Mouse (Mus musculus) neural tube, embryonic 14.5 days (tissue): ENCODE data around the gene Atp6ap1l. TPM values are rescaled to one million over a fixed set of nuclear protein-coding genes. Genes with fewer than 3 reads are reported as not detected.

ENCODE experiments used
- ATAC-seq: fragments of 200-750 bp; cut with Nextera tagmentation; 2 replicates; pipeline ENCODE4 v1.8.0; 2017; ENCODE audit warnings: low read depth, mild to moderate bottlenecking, moderate TSS enrichment, moderate library complexity
- H3K27ac ChIP-seq: fragments of 300-500 bp; sonication (generic); 2 replicates; pipeline ENCODE4 v1.5.1; 2014; ENCODE audit warnings: low read depth, mild to moderate bottlenecking, control low read depth, low read length, moderate library complexity, mixed read lengths
- H3K27me3 ChIP-seq: fragments of 300-500 bp; sonication (generic); 2 replicates; pipeline ENCODE4 v1.6.1; 2014; ENCODE audit warnings: low read length; ENCODE audit not compliant: control insufficient read depth, insufficient read depth
- H3K36me3 ChIP-seq: fragments of 300-500 bp; sonication (generic); 2 replicates; pipeline ENCODE4 v1.6.1; 2014; ENCODE audit warnings: low read length, mixed read lengths; ENCODE audit not compliant: control insufficient read depth, insufficient read depth
- H3K4me1 ChIP-seq: fragments of 300-500 bp; sonication (generic); 2 replicates; pipeline ENCODE4 v1.6.1; 2014; ENCODE audit warnings: low read length; ENCODE audit not compliant: control insufficient read depth, insufficient read depth
- H3K4me2 ChIP-seq: fragments of 300-500 bp; sonication (generic); 2 replicates; pipeline ENCODE4 v1.6.1; 2014; ENCODE audit warnings: mild to moderate bottlenecking, low read depth, low read length, control low read depth
- H3K4me3 ChIP-seq: fragments of 300-500 bp; sonication (generic); 2 replicates; pipeline ENCODE4 v1.5.1; 2014; ENCODE audit warnings: low read depth, low read length, control low read depth, mixed read lengths
- H3K9ac ChIP-seq: fragments of 300-500 bp; sonication (generic); replicated peaks from 2 replicates; pipeline ENCODE4 v1.6.1; 2014; ENCODE audit warnings: low read depth, mild to moderate bottlenecking, control low read depth, low read length, mixed read lengths
- H3K9me3 ChIP-seq: fragments of 300-500 bp; sonication (generic); 2 replicates; pipeline ENCODE4 v1.6.1; 2016; ENCODE audit warnings: low read length; ENCODE audit not compliant: control insufficient read depth
- WGBS: fragments of 180-500 bp; shearing (Covaris S2); extraction: QIAGEN DNeasy Blood & Tissue Kit; methylation state at CpG from one replicate; pipeline ENCODE4 v1.1.7; 2014; 5-methylcytosine and 5-hydroxymethylcytosine counted together
- polyA plus RNA-seq: library from polyadenylated mRNA; unstranded; fragments of >200 nt; fragmentation: Nextera tagmentation; extraction: Ambion mirVana; gene quantifications from 2 replicates; pipeline ENCODE4 v1.2.1, GENCODE M21; 2014

The Atp6ap1l gene
- polyA plus RNA-seq, 1 experiment from 2014 or later = 0.47 TPM

DNA sequence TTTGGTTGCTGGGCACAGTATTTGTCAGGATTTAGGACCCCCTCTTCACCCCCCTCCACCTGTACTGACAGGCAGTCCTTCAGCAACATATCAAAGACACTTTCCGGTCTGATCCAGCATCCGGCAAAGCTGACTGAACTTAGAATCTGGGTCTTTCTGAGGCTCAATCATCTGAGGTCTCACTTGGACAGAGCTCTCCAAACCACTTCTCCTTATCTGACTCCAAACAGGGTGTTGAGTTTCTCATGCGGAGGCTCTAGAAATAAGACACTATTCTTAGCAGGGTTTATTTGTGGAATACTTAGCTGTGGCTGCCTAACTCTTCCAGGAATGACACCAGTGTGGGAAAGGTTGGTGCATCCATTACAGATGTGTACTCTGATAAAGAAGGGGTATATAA lies 43.0 kb downstream of the Atp6ap1l start:
- H3K4me2 ChIP-seq = no peak overlapping the region
- no peak overlapping the region for H3K4me3 ChIP-seq
- 95% methylated on average over 3 of the region's 3 CpGs for WGBS
- no peak overlapping the region for H3K9ac ChIP-seq
- no peaks in the 10 kb centered on the region for H3K9me3 ChIP-seq
- no peaks in the 10 kb centered on the region for H3K36me3 ChIP-seq
- H3K27ac ChIP-seq = no peak overlapping the region
- ATAC-seq = no peak
- H3K27me3 ChIP-seq = no peaks in the 10 kb centered on the region
- no peaks in the 10 kb centered on the region for H3K4me1 ChIP-seq

DNA sequence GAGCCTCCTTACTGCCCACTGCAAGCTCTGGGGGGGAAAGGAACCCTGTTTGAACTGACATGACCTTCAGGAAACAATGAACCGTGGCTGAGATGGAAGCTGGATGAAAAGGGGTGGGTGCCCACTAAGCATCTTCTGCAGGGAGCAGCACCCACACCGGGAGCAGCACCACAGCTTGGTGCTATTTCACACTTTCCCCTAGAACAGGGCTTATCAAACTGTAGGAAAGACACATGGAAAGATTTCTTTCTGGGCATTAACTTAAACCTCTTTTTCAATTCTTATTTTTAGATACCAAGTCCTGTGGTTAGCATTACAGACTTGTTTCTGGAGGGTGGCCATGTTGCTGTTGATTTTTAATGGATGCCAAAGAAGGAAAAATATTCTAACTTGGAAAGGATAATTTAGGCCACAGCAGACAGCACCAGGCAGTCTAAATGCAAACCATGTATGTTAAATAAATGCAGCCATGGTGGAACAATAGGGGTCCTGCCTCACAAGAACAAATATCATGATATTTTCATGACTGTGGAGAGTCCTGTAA lies 44.2 kb downstream of the Atp6ap1l start:
- no peak overlapping the region for H3K27ac ChIP-seq
- no peak for ATAC-seq

DNA sequence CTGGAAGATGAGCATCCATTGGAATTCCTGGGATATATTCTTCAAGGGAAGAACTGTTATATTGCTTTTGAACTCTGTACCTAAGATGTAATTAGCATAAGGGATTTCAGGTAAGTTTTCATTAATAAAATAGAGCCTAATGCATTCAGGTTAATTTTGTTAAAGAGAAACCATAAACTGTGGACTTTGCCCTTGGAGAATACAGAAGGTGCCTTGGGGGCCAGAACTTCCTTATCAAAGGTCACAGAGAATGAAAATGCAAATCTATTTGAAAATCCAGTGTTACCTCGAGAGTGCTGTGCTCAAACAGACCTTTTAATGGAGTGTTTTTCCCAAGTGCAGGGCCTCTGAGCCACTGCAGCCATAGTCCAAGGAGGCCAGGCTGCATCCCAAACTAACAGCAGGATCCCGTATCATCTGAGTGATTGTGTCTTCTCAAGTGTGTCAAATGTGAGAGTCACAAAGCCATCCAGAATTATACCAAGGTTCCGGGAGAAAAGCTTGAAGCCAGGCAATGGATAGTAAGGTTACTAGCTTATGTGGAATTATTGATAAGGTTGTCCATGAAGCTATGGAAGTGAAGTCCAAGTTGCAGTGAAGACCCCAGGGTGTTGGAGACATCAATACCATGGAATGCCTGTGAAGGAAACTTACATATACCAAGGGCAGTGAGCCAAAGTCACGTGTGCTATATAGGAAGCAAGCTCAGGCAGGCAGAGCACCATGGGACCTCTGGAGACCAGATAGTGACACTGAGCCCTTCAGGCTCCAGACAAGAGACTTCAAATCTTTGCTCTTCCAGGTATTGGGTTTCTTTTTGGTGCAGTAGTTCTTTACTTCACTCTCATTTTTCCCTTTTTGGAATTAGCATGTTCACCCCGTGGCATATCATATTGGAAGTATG lies 52.2 kb downstream of the Atp6ap1l start:
- H3K36me3 ChIP-seq = no peaks in the 10 kb centered on the region
- no peak for ATAC-seq
- WGBS = 79% methylated on average over 5 of the region's 5 CpGs
- H3K27ac ChIP-seq = no peak overlapping the region
- no peaks in the 10 kb centered on the region for H3K9me3 ChIP-seq
- H3K4me2 ChIP-seq = no peak overlapping the region
- no peaks in the 10 kb centered on the region; the same call in 1 of the 2 replicates for H3K4me1 ChIP-seq
- no peak overlapping the region for H3K4me3 ChIP-seq
- H3K27me3 ChIP-seq = no peaks in the 10 kb centered on the region
- H3K9ac ChIP-seq = no peak overlapping the region

More for the DNA sequence above, 44.2 kb downstream of the Atp6ap1l start:
- Histone ChIP-seq H3K9ac (no peak overlapping the region), H3K4me1 (no peaks in the 10 kb centered on the region), H3K36me3 (no peaks in the 10 kb centered on the region), H3K9me3 (no peaks in the 10 kb centered on the region), H3K27me3 (no peaks in the 10 kb centered on the region), H3K4me3 (no peak overlapping the region), H3K4me2 (no peak overlapping the region)
- 75% methylated on average over 2 of the region's 2 CpGs for WGBS

DNA sequence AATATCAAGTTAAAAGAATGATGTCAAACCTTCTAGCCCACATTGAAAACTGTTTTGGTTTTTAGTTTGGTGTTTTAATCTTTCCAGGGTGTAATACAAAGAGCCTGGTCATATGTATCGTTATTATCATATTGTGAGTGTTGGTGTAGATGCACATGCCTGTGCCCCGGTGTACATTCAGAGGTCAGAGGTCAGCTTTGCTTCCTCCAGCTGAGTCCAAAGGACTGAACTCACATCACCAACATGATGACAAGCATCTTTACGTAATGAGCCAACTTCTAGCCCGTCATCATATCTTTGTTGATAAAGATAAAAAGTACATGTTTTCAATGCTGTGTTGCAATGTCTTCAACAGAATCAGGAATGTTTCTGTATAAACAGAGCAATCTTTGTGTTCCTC lies 53.4 kb downstream of the Atp6ap1l start:
- Histone ChIP-seq H3K9ac (no peak overlapping the region), H3K36me3 (no peaks in the 10 kb centered on the region), H3K4me2 (no peak overlapping the region), H3K9me3 (no peaks in the 10 kb centered on the region), H3K4me3 (no peak overlapping the region), H3K4me1 (no peaks in the 10 kb centered on the region; the same call in 1 of the 2 replicates), H3K27ac (no peak overlapping the region), H3K27me3 (no peaks in the 10 kb centered on the region)
- 86% methylated on average over 4 of the region's 4 CpGs for WGBS
- ATAC-seq = no peak

DNA sequence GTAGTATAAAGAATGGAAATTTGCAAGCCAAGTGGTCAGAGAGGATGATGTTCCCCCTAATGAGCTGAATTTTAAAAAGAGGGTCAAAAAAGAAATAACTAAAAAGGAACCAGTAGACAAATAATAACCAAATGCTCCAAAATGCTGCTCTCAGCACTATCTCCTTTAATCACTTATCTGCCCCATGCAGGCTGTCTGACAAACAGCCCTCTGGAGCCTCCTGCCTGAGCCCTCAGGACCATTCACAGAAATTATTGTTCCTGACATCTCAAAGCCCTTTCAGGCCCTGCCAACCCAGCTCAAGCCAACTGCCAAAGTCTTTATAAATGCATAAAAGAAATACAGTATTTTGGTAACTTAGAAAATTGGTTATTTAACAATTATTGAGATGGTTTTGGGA lies 61.0 kb downstream of the Atp6ap1l start:
- no peaks in the 10 kb centered on the region for H3K36me3 ChIP-seq
- H3K9me3 ChIP-seq = no peaks in the 10 kb centered on the region
- H3K4me1 ChIP-seq = no peaks in the 10 kb centered on the region
- H3K9ac ChIP-seq = no peak overlapping the region
- no peak overlapping the region for H3K4me3 ChIP-seq
- H3K4me2 ChIP-seq = no peak overlapping the region
- no peak for ATAC-seq
- H3K27me3 ChIP-seq = no peaks in the 10 kb centered on the region
- H3K27ac ChIP-seq = no peak overlapping the region

DNA sequence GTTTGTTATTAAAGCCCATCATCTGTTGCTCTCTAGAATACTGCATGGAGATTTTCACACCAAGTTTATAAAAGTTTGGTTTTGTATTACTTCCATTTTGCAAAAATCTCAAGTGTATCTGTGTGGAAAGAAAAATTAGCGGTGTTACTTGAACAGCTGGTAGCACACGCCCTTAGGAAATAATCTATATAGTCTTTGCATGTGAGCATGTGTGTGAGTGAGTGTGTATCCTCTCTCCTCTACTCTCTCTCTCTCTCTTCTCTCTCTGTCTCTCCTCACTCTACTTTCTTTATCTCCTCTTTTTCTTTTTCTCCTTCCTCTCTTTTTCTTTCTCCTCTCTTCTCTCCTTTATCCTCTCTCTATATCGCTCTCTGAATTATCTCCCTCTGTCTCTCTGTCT lies 61.7 kb downstream of the Atp6ap1l start:
- no peak overlapping the region for H3K4me2 ChIP-seq
- H3K4me3 ChIP-seq = no peak overlapping the region
- H3K4me1 ChIP-seq = no peaks in the 10 kb centered on the region
- 99% methylated on average over 3 of the region's 3 CpGs for WGBS
- no peak for ATAC-seq
- H3K27me3 ChIP-seq = no peaks in the 10 kb centered on the region
- no peak overlapping the region for H3K27ac ChIP-seq
- no peak overlapping the region for H3K9ac ChIP-seq
- H3K36me3 ChIP-seq = no peaks in the 10 kb centered on the region
- no peaks in the 10 kb centered on the region for H3K9me3 ChIP-seq

DNA sequence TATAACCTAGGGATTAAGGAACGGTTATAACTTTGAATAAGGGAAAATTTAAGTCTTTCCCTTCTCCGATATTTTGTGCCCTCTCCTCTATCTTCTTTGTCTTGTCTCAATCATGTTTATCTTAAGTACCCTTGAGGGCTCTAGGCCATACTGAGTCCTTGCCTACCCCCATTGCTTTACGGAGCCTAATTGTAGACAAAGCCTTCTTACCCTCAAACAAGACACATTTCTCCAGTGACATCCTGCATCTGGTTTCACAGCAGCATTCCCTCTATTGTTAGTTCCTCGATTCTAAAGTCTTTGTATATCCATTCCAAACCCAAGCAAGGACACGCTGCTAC lies 64.0 kb downstream of the Atp6ap1l start:
- Histone ChIP-seq H3K4me3 (no peak overlapping the region), H3K36me3 (no peaks in the 10 kb centered on the region), H3K27ac (no peak overlapping the region), H3K4me1 (no peaks in the 10 kb centered on the region), H3K9ac (no peak overlapping the region), H3K4me2 (no peak overlapping the region), H3K27me3 (no peaks in the 10 kb centered on the region), H3K9me3 (no peaks in the 10 kb centered on the region)
- 50% methylated on average over 5 of the region's 5 CpGs for WGBS
- 0 out of 2 replicates have a peak, but pooled peaks have one; percentile 18 for ATAC-seq

DNA sequence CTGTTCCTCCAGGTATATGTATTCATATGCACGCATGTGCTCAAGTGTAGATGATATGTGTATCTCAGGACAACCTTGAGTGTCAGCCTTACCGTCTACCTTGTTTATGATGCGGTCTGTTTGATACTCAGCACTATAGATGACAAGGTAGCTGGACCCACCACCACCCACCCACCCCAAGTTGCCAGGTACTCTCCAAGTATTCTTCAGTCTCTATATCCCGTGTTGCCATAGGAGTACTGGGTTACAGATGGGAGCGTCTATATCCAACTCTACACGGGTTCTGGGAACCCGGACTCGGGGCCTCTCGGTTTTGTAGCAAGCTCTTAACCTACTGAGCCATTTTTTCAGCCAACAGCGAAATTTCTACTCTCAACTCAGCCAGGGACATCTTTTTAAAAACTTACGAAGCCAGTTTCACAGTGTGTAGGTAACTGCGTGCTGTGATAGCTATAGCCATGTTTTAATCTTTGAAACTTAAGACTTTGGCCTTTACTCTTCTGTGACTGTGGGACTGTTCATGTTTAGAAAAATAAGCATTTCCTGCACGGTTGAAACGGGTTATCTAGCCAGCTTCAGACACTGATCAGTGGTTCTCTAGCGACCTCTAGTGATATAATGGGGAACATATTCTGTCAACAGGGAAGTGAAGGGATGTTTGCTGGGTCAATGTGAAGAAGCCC lies 64.5 kb downstream of the Atp6ap1l start:
- 55% methylated on average over 15 of the region's 15 CpGs for WGBS
- Histone ChIP-seq H3K9ac (no peak overlapping the region), H3K4me2 (no peak overlapping the region), H3K27ac (no peak overlapping the region), H3K4me1 (no peaks in the 10 kb centered on the region), H3K36me3 (no peaks in the 10 kb centered on the region), H3K4me3 (no peak overlapping the region), H3K9me3 (no peaks in the 10 kb centered on the region), H3K27me3 (no peaks in the 10 kb centered on the region)
- peak; percentile 90 for ATAC-seq

DNA sequence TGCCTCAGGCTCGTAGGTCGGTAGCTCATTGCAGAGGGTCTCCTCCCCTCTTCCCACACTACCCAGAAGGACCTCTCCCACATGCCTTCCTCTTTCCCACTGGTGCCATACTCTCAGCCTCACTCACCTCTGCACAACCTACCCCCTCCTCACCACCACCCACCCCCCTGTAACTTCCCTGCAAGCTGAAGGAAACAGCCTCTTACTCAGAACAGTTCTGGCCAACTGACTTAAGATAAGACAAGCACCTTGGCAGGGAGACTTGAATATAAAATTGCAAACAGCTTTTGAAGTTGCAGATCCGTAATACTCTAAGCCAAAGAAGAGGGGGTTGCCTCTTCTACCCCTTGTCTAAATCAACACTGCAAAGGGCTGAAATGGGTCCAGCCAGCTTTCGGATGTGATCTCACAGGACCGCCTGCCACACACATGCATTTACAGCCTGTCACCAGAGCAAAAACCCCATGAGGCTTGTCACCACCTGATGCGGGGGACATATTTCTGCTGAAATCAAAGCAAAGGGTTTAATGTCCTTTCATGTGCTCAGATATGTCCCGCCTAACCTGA lies 71.4 kb downstream of the Atp6ap1l start:
- Histone ChIP-seq H3K27ac (no peak overlapping the region), H3K9me3 (no peaks in the 10 kb centered on the region), H3K4me1 (no peaks in the 10 kb centered on the region), H3K36me3 (no peaks in the 10 kb centered on the region), H3K4me3 (no peak overlapping the region), H3K9ac (no peak overlapping the region), H3K27me3 (no peaks in the 10 kb centered on the region), H3K4me2 (no peak overlapping the region)
- 86% methylated on average over 7 of the region's 7 CpGs for WGBS
- ATAC-seq = no peak
